Mouse (Mus musculus): ENCODE results near the gene Ptcd2. TPM values are rescaled to one million over a fixed set of nuclear protein-coding genes. Genes with fewer than 3 reads are reported as not detected.

The Ptcd2 gene
- polyA plus RNA-seq, 1 experiment from 2014 or later: 59.4 TPM

GRCm38 (mm10) chr13:99363866-99364265 is 19.4 kb upstream of the Ptcd2 start:
- Histone ChIP-seq H3K27me3 (replicated peaks; ENCODE audit: control insufficient read depth, insufficient read depth, low read length) (no peaks in the 10 kb centered on the region), H3K4me1 (ENCODE audit: control insufficient read depth, insufficient read depth, low read depth, low read length) (no peaks in the 10 kb centered on the region; the same call in 1 of the 2 replicates), H3K4me3 (ENCODE audit: low read length) (no peak overlapping the region), H3K27ac (ENCODE audit: low read depth, low read length) (no peak overlapping the region), H3K9ac (ENCODE audit: low read depth, low read length) (no peak overlapping the region), H3K4me2 (ENCODE audit: low read length) (no peak overlapping the region), H3K36me3 (ENCODE audit: control insufficient read depth, insufficient read depth, low read length) (peaks cover 3% of the 10 kb centered on the region; the same call in 1 of the 2 replicates), H3K9me3 (ENCODE audit: control insufficient read depth, low read length) (no peaks in the 10 kb centered on the region)
- ATAC-seq: no peak
- 34% methylated on average over 4 of the region's 4 CpGs for WGBS

GRCm38 (mm10) chr13:99358921-99359320 is 14.4 kb upstream of the Ptcd2 start:
- ATAC-seq: peak; percentile 94
- H3K36me3 ChIP-seq (ENCODE audit: control insufficient read depth, insufficient read depth, low read length): peaks cover 3% of the 10 kb centered on the region; the same call in 1 of the 2 replicates

GRCm38 (mm10) chr13:99356428-99357265 is 12.1 kb upstream of the Ptcd2 start:
- no peak overlapping the region for H3K27ac ChIP-seq (ENCODE audit: low read depth, low read length)
- no peak for ATAC-seq
- no peak overlapping the region for H3K9ac ChIP-seq (ENCODE audit: low read depth, low read length)
- H3K4me1 ChIP-seq (ENCODE audit: control insufficient read depth, insufficient read depth, low read depth, low read length): peaks cover 5% of the 10 kb centered on the region
- no peaks in the 10 kb centered on the region for H3K9me3 ChIP-seq (ENCODE audit: control insufficient read depth, low read length)
- whole genome bisulfite sequencing: 34% methylated on average over 9 of the region's 9 CpGs
- H3K36me3 ChIP-seq (ENCODE audit: control insufficient read depth, insufficient read depth, low read length): no peaks in the 10 kb centered on the region
- no peak overlapping the region for H3K4me2 ChIP-seq (ENCODE audit: low read length)
- H3K4me3 ChIP-seq (ENCODE audit: low read length): no peak overlapping the region
- H3K27me3 ChIP-seq (replicated peaks; ENCODE audit: control insufficient read depth, insufficient read depth, low read length): no peaks in the 10 kb centered on the region

More at GRCm38 (mm10) chr13:99358921-99359320, 14.4 kb upstream of the Ptcd2 start:
- H3K9me3 ChIP-seq (ENCODE audit: control insufficient read depth, low read length): no peaks in the 10 kb centered on the region
- H3K27me3 ChIP-seq (replicated peaks; ENCODE audit: control insufficient read depth, insufficient read depth, low read length): no peaks in the 10 kb centered on the region
- no peak overlapping the region for H3K9ac ChIP-seq (ENCODE audit: low read depth, low read length)
- peaks cover under 1% of the 10 kb centered on the region; the same call in 1 of the 2 replicates for H3K4me1 ChIP-seq (ENCODE audit: control insufficient read depth, insufficient read depth, low read depth, low read length)
- peak overlapping the region; percentile 42; the same call in 1 of the 2 replicates for H3K27ac ChIP-seq (ENCODE audit: low read depth, low read length)
- 56% methylated on average over 14 of the region's 14 CpGs for WGBS
- H3K4me2 ChIP-seq (ENCODE audit: low read length): no peak overlapping the region
- no peak overlapping the region for H3K4me3 ChIP-seq (ENCODE audit: low read length)

GRCm38 (mm10) chr13:99355861-99356260 is 11.4 kb upstream of the Ptcd2 start:
- no peak overlapping the region for H3K27ac ChIP-seq (ENCODE audit: low read depth, low read length)
- peaks cover 5% of the 10 kb centered on the region for H3K4me1 ChIP-seq (ENCODE audit: control insufficient read depth, insufficient read depth, low read depth, low read length)
- no peak overlapping the region for H3K9ac ChIP-seq (ENCODE audit: low read depth, low read length)
- H3K9me3 ChIP-seq (ENCODE audit: control insufficient read depth, low read length): no peaks in the 10 kb centered on the region
- ATAC-seq: no peak
- 0 out of 2 replicates have a peak, but pooled peaks cover 3% of the 10 kb centered on the region for H3K36me3 ChIP-seq (ENCODE audit: control insufficient read depth, insufficient read depth, low read length)
- H3K27me3 ChIP-seq (replicated peaks; ENCODE audit: control insufficient read depth, insufficient read depth, low read length): no peaks in the 10 kb centered on the region
- H3K4me3 ChIP-seq (ENCODE audit: low read length): no peak overlapping the region
- no peak overlapping the region for H3K4me2 ChIP-seq (ENCODE audit: low read length)
- 70% methylated on average over 7 of the region's 7 CpGs for WGBS

- no peak overlapping the region for H3K27ac ChIP-seq (ENCODE audit: low read depth, low read length)
- H3K36me3 ChIP-seq (ENCODE audit: control insufficient read depth, insufficient read depth, low read length): 0 out of 2 replicates have a peak, but pooled peaks cover 3% of the 10 kb centered on the region
- no peak overlapping the region for H3K4me3 ChIP-seq (ENCODE audit: low read length)
- H3K9ac ChIP-seq (ENCODE audit: low read depth, low read length): no peak overlapping the region
- no peaks in the 10 kb centered on the region for H3K27me3 ChIP-seq (replicated peaks; ENCODE audit: control insufficient read depth, insufficient read depth, low read length)
- H3K4me2 ChIP-seq (ENCODE audit: low read length): no peak overlapping the region
- H3K9me3 ChIP-seq (ENCODE audit: control insufficient read depth, low read length): no peaks in the 10 kb centered on the region
- H3K4me1 ChIP-seq (ENCODE audit: control insufficient read depth, insufficient read depth, low read depth, low read length): peaks cover 5% of the 10 kb centered on the region
- WGBS: 85% methylated on average over 6 of the region's 6 CpGs
- no peak for ATAC-seq
Observed at GRCm38 (mm10) chr13:99355072-99355471, 10.6 kb upstream of the Ptcd2 start.

- ATAC-seq: no peak
- Histone ChIP-seq H3K9ac (ENCODE audit: low read depth, low read length) (peak overlapping the region; percentile 65), H3K9me3 (ENCODE audit: control insufficient read depth, low read length) (no peaks in the 10 kb centered on the region), H3K4me3 (ENCODE audit: low read length) (peak overlapping the region; percentile 41), H3K4me1 (ENCODE audit: control insufficient read depth, insufficient read depth, low read depth, low read length) (peaks cover 5% of the 10 kb centered on the region), H3K27ac (ENCODE audit: low read depth, low read length) (peak overlapping the region; percentile 86), H3K4me2 (ENCODE audit: low read length) (peak overlapping the region; percentile 79), H3K27me3 (replicated peaks; ENCODE audit: control insufficient read depth, insufficient read depth, low read length) (no peaks in the 10 kb centered on the region), H3K36me3 (ENCODE audit: control insufficient read depth, insufficient read depth, low read length) (0 out of 2 replicates have a peak, but pooled peaks cover 4% of the 10 kb centered on the region)
- 11% methylated on average over 7 of the region's 7 CpGs for WGBS
Observed at GRCm38 (mm10) chr13:99353490-99353851, 9.0 kb upstream of the Ptcd2 start.

GRCm38 (mm10) chr13:99352758-99353489 is 8.4 kb upstream of the Ptcd2 start:
- peak; percentile 100 for ATAC-seq
- Histone ChIP-seq H3K4me3 (ENCODE audit: low read length) (peak overlapping the region; percentile 41), H3K27ac (ENCODE audit: low read depth, low read length) (peak overlapping the region; percentile 86), H3K36me3 (ENCODE audit: control insufficient read depth, insufficient read depth, low read length) (peaks cover 7% of the 10 kb centered on the region; the same call in 1 of the 2 replicates), H3K9me3 (ENCODE audit: control insufficient read depth, low read length) (no peaks in the 10 kb centered on the region), H3K27me3 (replicated peaks; ENCODE audit: control insufficient read depth, insufficient read depth, low read length) (no peaks in the 10 kb centered on the region), H3K4me1 (ENCODE audit: control insufficient read depth, insufficient read depth, low read depth, low read length) (peaks cover 5% of the 10 kb centered on the region), H3K4me2 (ENCODE audit: low read length) (peak overlapping the region; percentile 79), H3K9ac (ENCODE audit: low read depth, low read length) (peak overlapping the region; percentile 65; the same call in 1 of the 2 replicates)
- WGBS: 11% methylated on average over 28 of the region's 28 CpGs

- Histone ChIP-seq H3K9me3 (ENCODE audit: control insufficient read depth, low read length) (no peaks in the 10 kb centered on the region), H3K4me3 (ENCODE audit: low read length) (no peak overlapping the region), H3K27me3 (replicated peaks; ENCODE audit: control insufficient read depth, insufficient read depth, low read length) (no peaks in the 10 kb centered on the region), H3K4me1 (ENCODE audit: control insufficient read depth, insufficient read depth, low read depth, low read length) (peaks cover 5% of the 10 kb centered on the region), H3K27ac (ENCODE audit: low read depth, low read length) (no peak overlapping the region), H3K36me3 (ENCODE audit: control insufficient read depth, insufficient read depth, low read length) (peaks cover 7% of the 10 kb centered on the region; the same call in 1 of the 2 replicates), H3K4me2 (ENCODE audit: low read length) (no peak overlapping the region), H3K9ac (ENCODE audit: low read depth, low read length) (no peak overlapping the region)
- no peak for ATAC-seq
- 87% methylated on average over 3 of the region's 3 CpGs for WGBS
Observed at GRCm38 (mm10) chr13:99351596-99351995, 7.1 kb upstream of the Ptcd2 start.

GRCm38 (mm10) chr13:99351186-99351585 is 6.7 kb upstream of the Ptcd2 start:
- H3K4me2 ChIP-seq (ENCODE audit: low read length): no peak overlapping the region
- 76% methylated on average over 8 of the region's 8 CpGs for WGBS
- no peak overlapping the region for H3K4me3 ChIP-seq (ENCODE audit: low read length)
- H3K27me3 ChIP-seq (replicated peaks; ENCODE audit: control insufficient read depth, insufficient read depth, low read length): no peaks in the 10 kb centered on the region
- ATAC-seq: no peak
- peaks cover 7% of the 10 kb centered on the region; the same call in 1 of the 2 replicates for H3K36me3 ChIP-seq (ENCODE audit: control insufficient read depth, insufficient read depth, low read length)
- H3K9ac ChIP-seq (ENCODE audit: low read depth, low read length): no peak overlapping the region
- no peaks in the 10 kb centered on the region for H3K9me3 ChIP-seq (ENCODE audit: control insufficient read depth, low read length)
- H3K27ac ChIP-seq (ENCODE audit: low read depth, low read length): no peak overlapping the region
- H3K4me1 ChIP-seq (ENCODE audit: control insufficient read depth, insufficient read depth, low read depth, low read length): peaks cover 5% of the 10 kb centered on the region

All from hindbrain, embryonic 16.5 days (tissue).